Comparison of ENCODE assay signal across 24 mouse cellular contexts in genomic region chr1:172071556-172071955, GRCm38 (mm10). TPM values are rescaled to one million over a fixed set of nuclear protein-coding genes. Genes with fewer than 3 reads are reported as not detected.
DNase-seq lines count a peak whose midpoint lies in the region; ATAC-seq lines count a peak whose summit lies in the region.
"Had no signal": no experiment of that assay in that cellular context is flagged by ENCODE, and none has a peak within 500 bp of the region (broad histone marks: within the 10 kb centered on the region; RNA-seq: fewer than 3 reads in every experiment).

No protein-coding gene starts in this region.

- H3K4me2 ChIP-seq in midbrain, embryonic 15.5 days: no peak overlapping the region
- H3K4me2 ChIP-seq in hindbrain, embryonic 12.5 days (replicated peaks): no peak overlapping the region
- H3K4me2 ChIP-seq: heart, embryonic 15.5 days; liver, embryonic 11.5 days had no signal

- peak overlapping the region; percentile 50; the same call in 1 of the 2 replicates for H3K27ac ChIP-seq in midbrain, embryonic 10.5 days (replicated peaks)
- H3K27ac ChIP-seq in midbrain, embryonic 15.5 days: no peak overlapping the region
- peak overlapping the region; percentile 32; the same call in 1 of the 2 replicates for H3K27ac ChIP-seq in hindbrain, embryonic 12.5 days
- H3K27ac ChIP-seq: heart, embryonic 15.5 days had no signal

- peak; percentile 45 for DNase-seq in embryo, embryonic 10.5 days (ENCODE audit: low spot score)
- no peak for DNase-seq in embryo, embryonic 10 days (ENCODE audit: low spot score)
- DNase-seq in midbrain, embryonic 10.5 days (ENCODE audit: low spot score): no peak
- peak; percentile 17 for DNase-seq in brain, adult 2 months (ENCODE audit: low read depth, low spot score)
- DNase-seq in thymus, postnatal 10 days (ENCODE audit: low spot score in 2 of 2): no peak
- no peak for DNase-seq in kidney, adult 11 months
- DNase-seq: adrenal gland, postnatal 10 days; cerebellum, adult 11 months; cerebellum, postnatal 25 days; gastrocnemius, postnatal 25 days; lung, adult 18-20 months; lung, postnatal 14 days; right cerebral cortex, adult 18-20 months; thymus, postnatal 36 days had no signal

- no peaks in the 10 kb centered on the region for H3K4me1 ChIP-seq in midbrain, embryonic 10.5 days
- H3K4me1 ChIP-seq in midbrain, embryonic 15.5 days: no peaks in the 10 kb centered on the region
- no peaks in the 10 kb centered on the region; the same call in 1 of the 2 replicates for H3K4me1 ChIP-seq in hindbrain, embryonic 12.5 days

- 74% methylated on average over 4 of the region's 4 CpGs for WGBS in midbrain, embryonic 10.5 days
- 64% methylated on average over 4 of the region's 4 CpGs for WGBS in midbrain, embryonic 15.5 days
- WGBS in hindbrain, embryonic 12.5 days: 49% methylated on average over 4 of the region's 4 CpGs

- H3K27me3 ChIP-seq in midbrain, embryonic 10.5 days (ENCODE audit: low read depth, poor library complexity, severe bottlenecking): no peaks in the 10 kb centered on the region
- H3K27me3 ChIP-seq in midbrain, embryonic 15.5 days (replicated peaks): no peaks in the 10 kb centered on the region
- no peaks in the 10 kb centered on the region for H3K27me3 ChIP-seq in hindbrain, embryonic 12.5 days
- H3K27me3 ChIP-seq: heart, embryonic 15.5 days; Patski had no signal

- ATAC-seq in midbrain, embryonic 15.5 days (replicated peaks): no peak
- ATAC-seq in hindbrain, embryonic 12.5 days (ENCODE audit: low FRiP score): peak; percentile 32; the same call in 1 of the 2 replicates
- ATAC-seq: CD4-positive, CD25-positive, alpha-beta regulatory T cell, adult 4 months; intestine, postnatal 0 days; Patski had no signal

- no peak overlapping the region for H3K9ac ChIP-seq in midbrain, embryonic 15.5 days
- H3K9ac ChIP-seq in hindbrain, embryonic 12.5 days: no peak overlapping the region
- H3K9ac ChIP-seq: heart, embryonic 15.5 days had no signal

- no peak overlapping the region for H3K4me3 ChIP-seq in midbrain, embryonic 10.5 days
- no peak overlapping the region for H3K4me3 ChIP-seq in midbrain, embryonic 15.5 days
- H3K4me3 ChIP-seq in hindbrain, embryonic 12.5 days: no peak overlapping the region
- H3K4me3 ChIP-seq: heart, embryonic 15.5 days had no signal

- peaks cover 100% of the 10 kb centered on the region for H3K36me3 ChIP-seq in midbrain, embryonic 10.5 days
- peaks cover 82% of the 10 kb centered on the region for H3K36me3 ChIP-seq in midbrain, embryonic 15.5 days (replicated peaks)
- H3K36me3 ChIP-seq in hindbrain, embryonic 12.5 days: peaks cover 99% of the 10 kb centered on the region

- no peaks in the 10 kb centered on the region for H3K9me3 ChIP-seq in midbrain, embryonic 10.5 days (replicated peaks)
- H3K9me3 ChIP-seq in midbrain, embryonic 15.5 days: no peaks in the 10 kb centered on the region
- H3K9me3 ChIP-seq in hindbrain, embryonic 12.5 days (replicated peaks): no peaks in the 10 kb centered on the region
- H3K9me3 ChIP-seq: heart, embryonic 15.5 days had no signal

RNA-seq across cellular contexts. Expression of gene Copa, which starts 10.8 kb away (rescaled TPM):
- polyA plus RNA-seq in midbrain, embryonic 10.5 days (2016; fragmentation: Nextera tagmentation; extraction: Ambion mirVana): 175 and 206 TPM in 2 replicates
- polyA plus RNA-seq in midbrain, embryonic 15.5 days (2015; fragmentation: Nextera tagmentation; extraction: Ambion mirVana): 199 and 209 TPM in 2 replicates
- 233 and 256 TPM in 2 replicates for polyA plus RNA-seq in hindbrain, embryonic 12.5 days (2016; fragmentation: Nextera tagmentation; extraction: Ambion mirVana)

RNA-seq across cellular contexts. Expression of gene Ncstn, which starts 11.0 kb away (rescaled TPM):
- polyA plus RNA-seq in midbrain, embryonic 10.5 days (2016; fragmentation: Nextera tagmentation; extraction: Ambion mirVana): 106 and 129 TPM in 2 replicates
- polyA plus RNA-seq in midbrain, embryonic 15.5 days (2015; fragmentation: Nextera tagmentation; extraction: Ambion mirVana): 116 and 122 TPM in 2 replicates
- 128 and 132 TPM in 2 replicates for polyA plus RNA-seq in hindbrain, embryonic 12.5 days (2016; fragmentation: Nextera tagmentation; extraction: Ambion mirVana)

RNA-seq across cellular contexts. Expression of gene Nhlh1, which starts 14.2 kb away (rescaled TPM):
- 5.5 and 6.9 TPM in 2 replicates for polyA plus RNA-seq in midbrain, embryonic 10.5 days (2016; fragmentation: Nextera tagmentation; extraction: Ambion mirVana)
- 2.0 and 2.5 TPM in 2 replicates for polyA plus RNA-seq in midbrain, embryonic 15.5 days (2015; fragmentation: Nextera tagmentation; extraction: Ambion mirVana)
- polyA plus RNA-seq in hindbrain, embryonic 12.5 days (2016; fragmentation: Nextera tagmentation; extraction: Ambion mirVana): 14.5 and 15.3 TPM in 2 replicates
- polyA plus RNA-seq: CD4-positive, CD25-positive, alpha-beta regulatory T cell, adult 4 months; heart, embryonic 15.5 days; intestine, postnatal 0 days; kidney, embryonic 16.5 days; large intestine, adult 2 months; limb, embryonic 11.5 days; Patski had no signal

RNA-seq across cellular contexts. Expression of gene Vangl2, which starts 43.3 kb away (rescaled TPM):
- 49.1 and 55.4 TPM in 2 replicates for polyA plus RNA-seq in midbrain, embryonic 10.5 days (2016; fragmentation: Nextera tagmentation; extraction: Ambion mirVana)
- polyA plus RNA-seq in midbrain, embryonic 15.5 days (2015; fragmentation: Nextera tagmentation; extraction: Ambion mirVana): 48.0 and 49.6 TPM in 2 replicates
- 60.4 and 68.6 TPM in 2 replicates for polyA plus RNA-seq in hindbrain, embryonic 12.5 days (2016; fragmentation: Nextera tagmentation; extraction: Ambion mirVana)

RNA-seq across cellular contexts. Expression of gene Pex19, which starts 55.0 kb away (rescaled TPM):
- 166 and 175 TPM in 2 replicates for polyA plus RNA-seq in midbrain, embryonic 10.5 days (2016; fragmentation: Nextera tagmentation; extraction: Ambion mirVana)
- polyA plus RNA-seq in midbrain, embryonic 15.5 days (2015; fragmentation: Nextera tagmentation; extraction: Ambion mirVana): 165 and 168 TPM in 2 replicates
- 178 and 183 TPM in 2 replicates for polyA plus RNA-seq in hindbrain, embryonic 12.5 days (2016; fragmentation: Nextera tagmentation; extraction: Ambion mirVana)

Comparison
In these comparisons a context has a peak if more than half of its experiments do, and no peak if none do; other contexts are left out.
1. DNase-seq: peak in embryo, embryonic 10.5 days (single experiment) and brain, adult 2 months (single experiment); none in embryo, embryonic 10 days (single experiment), midbrain, embryonic 10.5 days (single experiment), thymus, postnatal 10 days (0 of 2) and kidney, adult 11 months (single experiment).